Mouse (Mus musculus) 416B (cell line): ENCODE data around the gene Oas3.
"Not testable (repeated sequence)": the region's sequence is repeated elsewhere in the genome, so short reads cannot be mapped to it uniquely, and the experiment has no call there.

Source experiments
- DNase-seq: peaks from one replicate; pipeline ENCODE4 v3.0.0; 2011; ENCODE audit warnings: low read depth

Gene Oas3

GRCm38 (mm10) chr5:120777478-120777877 is at the start of gene Oas3:
Oas3 (minus strand) TSS chr5:120777661.
- peak; percentile 77 for DNase-seq

GRCm38 (mm10) chr5:120818999-120819398 is 41.5 kb upstream of the Oas3 start:
- no peak for DNase-seq

- DNase-seq: peak; percentile 71
Measured at GRCm38 (mm10) chr5:120815949-120816348, 38.5 kb upstream of the Oas3 start.

GRCm38 (mm10) chr5:120813023-120813422 is 35.6 kb upstream of the Oas3 start:
- no peak for DNase-seq

DNA sequence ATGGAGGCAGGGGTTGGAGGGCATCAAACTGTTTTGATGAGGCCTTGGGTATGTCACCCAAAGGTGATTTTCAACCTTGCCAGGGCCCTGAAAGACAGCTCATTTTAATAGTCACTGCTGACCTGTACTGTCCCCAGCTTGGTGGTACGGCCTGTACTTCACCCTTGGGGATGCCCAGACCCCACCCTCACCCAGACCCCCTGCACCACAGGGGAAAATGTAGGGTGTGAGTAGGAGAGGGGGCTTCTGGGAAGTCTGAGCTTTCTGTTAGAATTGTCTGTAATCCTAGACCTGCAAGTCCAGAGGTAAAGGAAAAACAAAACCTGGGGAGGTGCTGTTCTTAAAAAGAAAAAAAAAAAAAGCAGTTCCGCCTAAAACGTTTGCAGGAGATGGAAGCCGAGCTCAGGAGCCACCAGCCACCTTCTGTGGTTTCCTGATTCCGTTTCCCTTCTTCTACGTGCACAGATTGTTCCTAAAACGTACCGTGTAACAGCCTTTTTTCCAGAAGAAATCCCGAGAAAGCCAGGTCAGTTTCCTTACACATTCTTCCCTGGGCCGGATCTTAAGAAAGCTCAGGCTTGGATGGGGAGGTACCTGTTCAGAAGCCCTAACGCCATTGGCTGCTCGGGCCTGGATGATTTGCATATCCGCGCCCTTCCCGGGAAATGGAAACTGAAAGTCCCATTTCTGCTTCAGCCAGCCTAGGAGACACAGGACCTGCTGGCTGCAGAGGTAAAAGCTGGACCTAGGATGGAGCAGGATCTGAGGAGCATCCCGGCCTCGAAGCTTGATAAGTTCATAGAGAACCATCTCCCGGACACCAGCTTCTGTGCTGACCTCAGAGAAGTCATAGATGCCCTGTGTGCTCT is 34.7 kb upstream of the Oas3 start, which contains the start of gene Oas1c:
Gene Oas1c (minus strand): TSS at position 564 of the 869 bp plus-strand sequence.
- DNase-seq: peak; percentile 91

- no peak for DNase-seq
Measured at GRCm38 (mm10) chr5:120809171-120809570, 31.7 kb upstream of the Oas3 start.

GRCm38 (mm10) chr5:120806458-120806857 is 29.0 kb upstream of the Oas3 start:
- DNase-seq: peak; percentile 85

- DNase-seq: no peak
Measured at GRCm38 (mm10) chr5:120803596-120803995, 26.1 kb upstream of the Oas3 start.

GRCm38 (mm10) chr5:120798943-120799342 is 21.5 kb upstream of the Oas3 start:
- not testable (repeated sequence) for DNase-seq

- DNase-seq: not testable (repeated sequence)
Measured at GRCm38 (mm10) chr5:120798147-120798546, 20.7 kb upstream of the Oas3 start.

DNA sequence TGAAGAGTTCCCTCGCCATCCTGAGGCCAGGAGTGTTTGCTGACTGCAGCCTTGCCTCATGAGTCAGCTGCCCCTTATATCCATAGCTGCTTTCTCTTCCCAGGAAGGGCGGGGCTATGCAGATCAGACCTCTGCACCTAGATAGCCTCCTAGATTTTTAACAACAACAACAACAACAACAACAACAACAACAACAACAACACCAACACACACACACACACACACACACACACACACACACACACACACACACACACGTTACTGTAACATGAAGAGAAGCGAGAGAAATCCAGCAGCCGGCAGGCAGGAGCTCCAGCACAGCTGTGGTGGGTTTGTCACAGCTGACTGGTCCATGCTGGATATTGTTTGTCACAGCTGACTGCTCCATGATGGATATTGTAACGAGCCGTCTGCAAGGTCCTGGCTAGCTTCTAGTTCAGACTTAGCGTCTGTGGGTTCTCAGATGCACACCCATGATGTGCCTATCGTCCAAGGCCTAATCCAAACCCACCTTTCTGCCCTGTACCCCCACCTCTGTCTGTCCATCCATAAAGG is 18.1 kb upstream of the Oas3 start, which contains the start of gene Oas1e:
Gene Oas1e (minus strand): TSS at position 51 of the 555 bp plus-strand sequence.
- DNase-seq: not testable (repeated sequence)

- DNase-seq: peak; percentile 67
Measured at GRCm38 (mm10) chr5:120793043-120793442, 15.6 kb upstream of the Oas3 start.

DNA sequence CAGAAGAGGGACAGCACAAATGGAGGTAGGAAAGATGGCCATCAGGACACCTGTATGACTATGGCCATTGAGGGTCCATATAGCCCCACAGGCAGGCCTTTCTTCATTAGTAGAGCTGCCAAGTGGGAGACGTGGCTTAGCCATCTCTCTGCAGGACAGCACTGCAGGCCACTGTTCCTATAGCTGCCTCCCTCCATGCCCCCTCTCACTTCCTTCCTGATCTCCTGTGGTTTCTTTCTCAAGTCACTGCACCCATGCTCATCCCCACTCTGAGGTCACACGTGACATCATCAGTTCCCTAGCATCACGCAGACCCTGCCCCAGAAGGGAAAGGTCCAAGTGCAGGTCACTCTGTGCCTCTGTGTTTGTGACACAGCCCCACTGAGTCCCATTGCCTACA is 9.6 kb upstream of the Oas3 start:
- no peak for DNase-seq

GRCm38 (mm10) chr5:120782446-120782845 is 5.0 kb upstream of the Oas3 start:
- no peak for DNase-seq

- peak; percentile 43 for DNase-seq
Measured at GRCm38 (mm10) chr5:120781646-120782045, 4.2 kb upstream of the Oas3 start.

GRCm38 (mm10) chr5:120779922-120780321 is 2.5 kb upstream of the Oas3 start:
- DNase-seq: no peak

- no peak for DNase-seq
Measured at GRCm38 (mm10) chr5:120778941-120779340, 1.5 kb upstream of the Oas3 start.

DNA sequence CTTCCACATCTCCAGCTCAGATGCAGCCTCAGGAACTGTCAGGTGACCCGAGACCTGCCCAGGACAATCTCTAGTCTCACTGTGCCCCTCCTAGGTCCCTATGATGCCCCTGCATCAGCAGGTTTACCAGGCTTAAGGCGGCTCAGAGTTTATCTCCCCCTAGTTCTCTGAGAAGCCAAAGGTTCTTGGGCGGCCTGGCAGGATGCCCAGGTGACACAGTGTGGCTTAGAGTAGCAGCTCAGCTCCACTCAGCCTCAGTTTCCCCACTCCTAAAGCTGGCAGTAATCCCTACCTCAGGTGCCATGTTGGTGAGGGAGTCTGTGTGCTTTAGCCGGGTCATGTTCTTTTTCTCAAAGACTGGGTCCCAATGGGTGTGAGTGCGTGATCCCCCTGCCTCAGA is 660 bp downstream of the Oas3 start:
- no peak for DNase-seq

DNA sequence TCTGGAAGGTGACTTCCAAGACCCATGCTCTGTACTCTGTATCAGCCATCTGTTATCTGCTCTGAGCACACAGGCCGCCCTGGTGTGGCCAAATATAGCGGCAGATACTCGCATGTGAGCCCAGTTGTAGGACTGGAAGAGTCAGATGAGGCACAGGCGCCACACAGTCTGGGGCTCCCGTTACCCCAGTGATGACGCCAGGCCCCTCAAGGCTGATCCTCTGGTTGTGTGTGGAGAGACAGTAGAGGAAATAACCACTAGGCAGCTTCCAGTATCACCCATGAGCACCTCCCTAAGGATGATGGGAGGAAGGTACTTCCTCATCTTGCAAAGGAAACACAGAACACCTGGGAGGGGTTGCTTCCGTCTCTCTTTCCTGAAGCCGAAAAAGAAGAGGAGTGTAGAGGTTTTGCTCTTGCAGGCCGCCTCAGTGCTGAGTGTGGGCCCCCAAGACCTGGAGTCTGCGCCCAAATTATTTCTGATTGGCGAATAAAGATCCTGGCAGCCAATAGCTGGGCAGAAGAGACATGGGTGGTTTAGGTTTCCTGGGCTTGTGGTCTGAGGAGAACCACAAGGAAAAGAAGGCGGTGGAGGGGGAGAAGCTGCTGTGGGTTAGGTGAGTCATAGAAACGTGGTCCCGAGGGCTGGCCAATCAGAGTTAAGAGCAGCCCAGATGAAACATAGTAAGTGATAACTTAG is 2.0 kb downstream of the Oas3 start:
- peak; percentile 98 for DNase-seq

DNA sequence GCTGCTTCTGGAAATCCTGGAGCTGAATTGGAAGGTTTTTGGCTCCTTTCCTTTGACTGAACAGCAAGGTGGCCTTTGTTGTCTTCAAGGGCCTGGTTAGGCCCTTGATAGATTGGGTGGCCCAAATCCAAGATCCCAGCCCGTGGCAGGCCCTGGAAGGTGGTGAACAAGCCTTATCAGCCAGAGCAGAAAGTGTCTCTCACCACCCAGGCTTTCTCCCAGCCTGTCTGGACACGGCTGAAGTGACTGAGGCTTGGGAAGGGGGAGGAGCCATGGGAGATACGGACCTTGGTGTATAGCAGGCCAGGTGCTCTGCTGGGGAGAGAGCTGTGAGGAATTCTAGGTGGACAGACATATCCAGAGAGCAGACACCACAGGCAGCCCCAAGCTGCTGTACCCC is 8.1 kb downstream of the Oas3 start:
- DNase-seq: no peak

DNA sequence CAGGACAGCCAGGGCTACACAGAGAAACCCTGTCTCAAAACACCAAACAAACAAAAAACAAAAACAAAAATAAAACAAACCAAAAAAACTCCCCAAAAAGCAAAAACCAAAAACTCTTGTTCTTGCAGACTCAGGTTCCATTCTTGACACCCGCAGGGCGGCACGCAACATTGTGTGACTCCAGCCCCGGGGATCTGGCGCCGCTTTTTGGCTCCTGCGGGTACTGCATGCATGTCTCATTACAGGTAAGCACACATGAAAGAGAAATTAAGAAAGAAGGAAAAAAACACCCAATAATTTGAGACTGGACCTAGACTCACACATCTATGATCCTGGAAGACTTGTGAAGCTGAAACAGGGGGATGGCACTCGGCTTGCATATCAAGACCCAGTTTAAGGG is 12.5 kb downstream of the Oas3 start:
- no peak for DNase-seq

- DNase-seq: no peak
Measured at GRCm38 (mm10) chr5:120761901-120762300, 15.6 kb downstream of the Oas3 start.

DNA sequence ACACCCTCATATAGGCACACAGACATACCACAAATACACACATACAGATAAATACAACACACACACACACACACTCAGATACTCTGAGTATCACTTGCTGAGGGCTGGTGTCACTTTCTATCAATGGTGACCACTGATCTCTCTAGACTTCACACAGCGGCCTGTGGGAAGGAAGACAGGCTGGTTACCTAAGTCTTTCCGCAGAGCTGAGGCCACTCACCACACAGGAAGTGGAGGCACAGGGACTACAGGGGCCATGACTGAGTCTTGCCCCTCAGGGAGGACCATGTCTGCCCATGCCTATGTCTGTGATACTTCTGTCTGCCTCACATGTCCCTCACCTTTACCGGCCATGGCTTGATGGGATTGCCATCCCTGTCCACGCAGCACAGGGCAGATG is 23.2 kb downstream of the Oas3 start:
- peak; percentile 61 for DNase-seq
